Mouse (Mus musculus) CH12.LX (cell line): ENCODE measurements around the gene Thy1.

ENCODE experiments used
- CTCF ChIP-seq, 2 experiments: IDR thresholded peaks in 1 of 2; conservative IDR thresholded peaks in 1 of 2; 2 replicates each; pipeline ENCODE4 v1.5.1; 2011 to 2012; ENCODE audit warnings: low read depth in 2 of 2, low read length in 2 of 2, improper control_type of control experiment in 1 of 2, inconsistent platforms in 1 of 2, mild to moderate bottlenecking in 1 of 2, moderate library complexity in 1 of 2
- HCFC1 ChIP-seq: IDR thresholded peaks from 2 replicates; pipeline ENCODE4 v1.6.1; 2012; ENCODE audit warnings: low read depth, mild to moderate bottlenecking, inconsistent platforms, low read length, improper control_type of control experiment
- MAX ChIP-seq: IDR thresholded peaks from 2 replicates; pipeline ENCODE4 v1.6.1; 2011; ENCODE audit warnings: low read length, improper control_type of control experiment
- POLR2AphosphoS2 ChIP-seq: IDR thresholded peaks from 2 replicates; pipeline ENCODE4 v1.6.1; 2011; ENCODE audit warnings: low read depth, low read length, improper control_type of control experiment
- ZC3H11A ChIP-seq: IDR thresholded peaks from 2 replicates; pipeline ENCODE4 v1.6.1; 2012; ENCODE audit warnings: low read depth, mild to moderate bottlenecking, inconsistent platforms, low read length, improper control_type of control experiment

- no peak for TF ChIP-seq ZC3H11A
- TF ChIP-seq MAX, result no peak
- no peak for TF ChIP-seq CTCF (conservative IDR thresholded peaks at IDR 0.05 in 1 of 2, IDR thresholded peaks at IDR 0.05 in 1 of 2; ENCODE audit: low read depth in 2 of 2, low read length in 2 of 2)
- no peak for TF ChIP-seq POLR2AphosphoS2
- no peak for TF ChIP-seq HCFC1
These were observed 31.5 kb upstream of the Thy1 start for GRCm38 (mm10) chr9:44011668-44012067.
